Mouse (Mus musculus) left cerebral cortex, postnatal 14 days (tissue): Measurements from ENCODE around the gene Ccr2. TPM values are rescaled to one million over a fixed set of nuclear protein-coding genes. Genes with fewer than 3 reads are reported as not detected.
"Not testable (repeated sequence)": the region's sequence is repeated elsewhere in the genome, so short reads cannot be mapped to it uniquely, and the experiment has no call there.

Experiments
- DNase-seq, 2 experiments: peaks; one replicate each; pipeline ENCODE4 v3.0.0; 2021 to 2022; ENCODE audit warnings: low spot score in 2 of 2, mixed read lengths in 1 of 2
- intact Hi-C: fragments of 180-260 bp; cut with DNase I; formaldehyde crosslinking; loops from one replicate; pipeline ENCODE4 v1.15.1; 2025
- total RNA-seq, 2 experiments: library from RNA; stranded (reverse); gene quantifications; 2 replicates each; pipeline ENCODE4 v1.2.3; 2021

The Ccr2 gene
- total RNA-seq, 2 experiments from 2014 or later = 0.36 to 0.57 TPM

GRCm38 (mm10) chr9:124112591-124113239 lies 11.0 kb downstream of the Ccr2 start:
- intact Hi-C loops = no loop called here

GRCm38 (mm10) chr9:124113777-124114176 lies 12.0 kb downstream of the Ccr2 start:
- no peak for DNase-seq
- intact Hi-C loops = no loop called here

More at GRCm38 (mm10) chr9:124112591-124113239, 11.0 kb downstream of the Ccr2 start:
- DNase-seq = no peak

DNA sequence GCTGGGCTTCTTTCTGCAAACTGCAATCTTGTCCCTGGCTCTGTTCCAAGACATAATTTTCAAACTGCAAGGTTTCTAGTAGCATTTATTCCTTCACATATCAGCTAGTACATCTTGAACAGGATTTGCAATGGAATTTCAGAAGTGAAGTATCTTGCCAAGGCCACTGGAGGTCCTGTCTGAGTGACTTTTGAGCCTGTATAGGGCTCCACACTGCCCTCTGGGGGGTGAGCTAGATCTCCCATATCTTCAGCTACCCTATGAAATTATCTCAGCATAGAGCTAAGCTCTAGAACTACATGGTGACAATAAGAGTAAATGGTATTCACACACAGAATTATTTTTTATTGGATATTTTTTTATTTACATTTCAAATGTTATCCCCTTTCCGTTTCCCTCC lies 16.7 kb downstream of the Ccr2 start:
- DNase-seq = peak; percentile 8 to 15
- intact Hi-C loops = no loop called here

GRCm38 (mm10) chr9:124121387-124122184 lies 19.8 kb downstream of the Ccr2 start, which contains the start of gene Ccr5:
Gene Ccr5 (plus strand): TSS chr9:124121543.
- DNase-seq = no peak
- intact Hi-C loops = no loop called here

GRCm38 (mm10) chr9:124125576-124125975 lies 23.8 kb downstream of the Ccr2 start:
- intact Hi-C loops = no loop called here
- no peak for DNase-seq

DNA sequence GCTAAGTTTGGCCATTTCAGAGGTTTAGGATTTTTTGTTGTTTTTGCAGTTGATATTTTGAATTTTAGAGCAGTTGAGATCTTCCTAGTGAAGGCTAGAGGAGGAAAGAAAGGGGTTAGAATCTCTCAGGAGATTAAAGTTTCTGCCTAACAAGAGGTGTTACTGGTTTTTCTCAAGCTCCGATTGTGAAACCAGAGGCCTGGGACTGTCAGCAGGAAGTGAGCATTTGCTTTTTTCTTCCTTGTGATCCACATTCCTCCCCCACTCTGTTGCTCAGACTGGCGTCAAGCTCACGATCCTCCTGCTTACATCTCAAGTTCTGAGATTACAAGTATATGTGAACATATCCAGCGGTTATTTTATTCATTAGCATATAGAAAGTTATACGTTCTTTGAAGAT lies 24.6 kb downstream of the Ccr2 start:
- intact Hi-C loops = no loop called here

DNA sequence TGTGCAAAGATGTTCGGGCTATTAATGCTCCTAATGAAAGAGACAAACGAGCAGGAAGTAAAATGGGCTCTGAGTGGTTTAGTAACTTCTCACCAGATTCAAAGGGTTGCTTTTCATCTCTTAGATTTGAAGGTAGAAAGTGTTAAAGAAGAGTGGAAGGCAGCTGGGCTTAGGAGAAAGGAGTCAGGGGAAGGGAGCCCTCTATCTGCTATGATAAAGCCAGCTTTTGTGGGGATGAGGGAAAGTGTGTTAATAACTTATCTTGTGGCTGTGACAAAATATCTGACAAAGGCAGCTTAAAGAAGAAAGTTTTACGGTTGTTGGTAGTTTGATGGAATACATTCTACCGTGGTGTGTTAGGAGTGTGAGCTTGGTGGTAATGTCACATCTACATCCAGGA lies 25.7 kb downstream of the Ccr2 start:
- DNase-seq = no peak
- intact Hi-C loops = no loop called here

More for the DNA sequence above, 24.6 kb downstream of the Ccr2 start:
- no peak for DNase-seq

DNA sequence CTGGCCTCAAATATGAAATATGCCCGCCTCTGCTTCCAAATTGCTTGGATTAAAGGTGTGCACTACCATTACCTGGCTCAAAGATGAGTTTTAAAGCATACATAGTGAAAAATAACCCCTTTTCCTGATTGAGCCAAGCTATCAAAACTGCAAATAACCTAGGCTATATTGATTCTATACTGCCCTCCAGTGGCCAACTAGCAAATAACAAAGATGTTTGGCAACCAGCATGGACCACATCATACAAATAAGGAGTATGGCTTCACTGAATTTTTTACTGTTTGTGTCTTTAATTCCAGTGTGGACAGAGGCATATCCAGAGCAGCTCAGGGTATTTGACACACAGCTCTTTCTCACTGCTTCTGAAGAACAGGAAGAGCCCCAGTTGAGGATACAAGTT lies 26.6 kb downstream of the Ccr2 start:
- peak; percentile 64 to 74 for DNase-seq
- intact Hi-C loops = loop anchor here (2.0 kb wide), 1 partner anchor 146 kb away; no protein-coding TSS in a partner anchor

GRCm38 (mm10) chr9:124132899-124133298 lies 31.1 kb downstream of the Ccr2 start:
- intact Hi-C loops, DNase-seq: not testable (repeated sequence)

DNA sequence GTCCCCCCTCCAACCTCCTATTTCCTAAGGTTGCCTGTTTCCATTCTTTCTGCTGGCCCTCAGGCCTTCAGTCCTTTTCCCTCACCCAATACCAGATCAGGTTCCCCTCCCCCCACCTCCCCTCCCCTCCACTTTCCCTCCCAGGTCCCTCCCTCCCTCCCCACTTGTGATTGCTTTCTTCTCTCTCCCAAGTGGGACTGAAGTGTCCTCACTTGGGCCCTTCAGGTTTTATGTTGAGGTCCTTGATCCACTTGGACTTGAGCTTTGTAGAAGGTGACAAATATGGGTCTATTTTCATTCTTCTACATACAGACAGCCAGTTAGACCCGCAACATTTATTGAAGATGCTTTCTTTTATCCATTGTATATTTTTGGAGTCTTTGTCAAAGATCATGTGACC lies 33.2 kb downstream of the Ccr2 start:
- intact Hi-C loops = loop anchor here (5.0 kb wide), 1 partner anchor 142 kb away; no protein-coding TSS in a partner anchor

GRCm38 (mm10) chr9:124137619-124138018 lies 35.9 kb downstream of the Ccr2 start:
- intact Hi-C loops = loop anchor here (5.0 kb wide), 1 partner anchor 140 kb away; no protein-coding TSS in a partner anchor
- DNase-seq = no peak

More for the DNA sequence above, 33.2 kb downstream of the Ccr2 start:
- not testable (repeated sequence) for DNase-seq

DNA sequence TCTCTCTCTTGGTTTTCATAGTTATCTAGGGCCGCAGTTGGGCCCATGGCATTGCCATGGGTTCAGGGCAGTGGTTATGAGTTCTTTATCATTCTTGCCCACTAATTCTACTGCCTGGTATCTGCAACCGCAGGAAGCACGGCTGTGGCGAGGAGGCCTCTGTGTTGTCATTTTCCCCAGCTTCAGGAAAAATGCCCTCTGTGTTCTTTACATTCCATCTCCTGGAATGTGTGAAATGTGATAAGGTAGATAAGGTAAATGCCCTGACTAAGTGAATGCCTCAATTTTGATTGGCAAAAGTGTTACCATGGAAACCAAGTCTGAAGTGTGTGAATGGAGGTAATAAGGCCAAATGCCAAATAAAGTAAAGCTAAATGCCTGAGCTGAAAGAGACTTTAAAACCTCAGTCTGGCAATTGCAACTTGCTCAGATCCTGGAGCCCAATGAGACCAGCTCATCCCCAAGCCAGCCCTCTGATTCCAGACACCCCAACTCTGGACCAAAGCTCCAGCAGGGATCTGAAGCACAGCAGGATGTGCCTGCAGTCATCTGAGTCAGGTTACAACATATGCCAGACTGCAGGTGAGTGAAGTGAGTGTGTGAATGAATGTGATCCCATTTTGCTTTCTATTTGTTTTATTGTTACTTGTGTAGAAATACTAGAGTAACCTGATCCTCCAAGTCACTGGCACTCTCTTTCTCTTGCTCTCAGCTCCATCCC lies 36.5 kb downstream of the Ccr2 start:
- DNase-seq = no peak
- intact Hi-C loops = loop anchor here (5.0 kb wide), 1 partner anchor 139 kb away; no protein-coding TSS in a partner anchor

DNA sequence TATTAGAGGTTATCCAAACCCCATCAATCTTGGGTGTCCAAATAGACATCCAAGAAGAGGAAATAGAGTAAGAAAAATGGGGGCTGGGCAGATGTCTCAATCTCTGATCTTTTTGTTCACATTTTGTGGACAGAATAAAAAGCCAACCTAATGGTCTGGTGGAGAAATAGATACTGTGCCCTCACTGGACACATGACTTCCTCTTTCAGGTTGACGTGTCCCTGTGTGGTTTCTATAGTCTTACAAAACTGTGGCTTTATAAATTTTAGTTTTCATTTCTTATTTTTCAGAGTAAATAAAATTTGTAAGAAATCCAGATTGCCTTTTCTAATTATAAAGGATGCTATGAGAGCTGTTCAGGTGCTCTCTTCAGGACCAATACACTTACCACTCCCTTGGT lies 41.9 kb downstream of the Ccr2 start:
- no peak for DNase-seq
- intact Hi-C loops = no loop called here

DNA sequence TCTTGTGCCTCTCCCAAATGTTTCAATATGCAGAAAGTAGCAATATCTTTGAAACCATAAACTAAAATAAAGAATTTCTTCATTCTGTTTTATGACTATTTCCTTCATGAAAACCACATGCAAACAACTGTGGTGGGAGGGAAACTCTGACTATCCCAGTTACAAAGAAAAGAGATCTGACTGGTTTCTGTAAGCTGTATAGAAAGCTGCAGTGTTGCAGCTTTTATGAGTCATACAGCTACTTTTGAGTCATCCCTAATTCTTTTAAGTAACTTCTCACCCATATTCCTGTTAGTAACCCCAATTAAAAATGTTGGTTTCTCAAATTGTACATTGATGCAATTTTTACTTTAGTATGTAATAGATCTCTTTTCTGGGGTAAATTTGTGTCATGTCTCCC lies 44.6 kb downstream of the Ccr2 start:
- no peak for DNase-seq
- intact Hi-C loops = no loop called here

Other genes with a start within 250 kb of the Ccr2 start
- not detected for gene Xcr1, start 239.9 kb upstream of the Ccr2 start, total RNA-seq
- gene Ccr1, start 133.3 kb upstream of the Ccr2 start, total RNA-seq = 1 to 10 TPM in 1 of 2 experiments, under 1 TPM in 1; 0.93 to 1.2 TPM
- gene Ccr1l1, start 123.5 kb upstream of the Ccr2 start, total RNA-seq = not detected
- under 1 TPM in 1 of 2 experiments, not detected in 1; 0.11 TPM for gene Ccr3, start 80.0 kb upstream of the Ccr2 start, total RNA-seq
- gene Ccr5, start 19.6 kb downstream of the Ccr2 start, total RNA-seq = 10 to 100 TPM; 10.1 to 11.1 TPM
- 10 to 100 TPM; 14.4 to 14.8 TPM for gene 2010315B03Rik, start 210.7 kb downstream of the Ccr2 start, total RNA-seq